Mouse (Mus musculus) gastrocnemius, postnatal 10 days (tissue): ENCODE data around the gene Pxk. TPM values are rescaled to one million over a fixed set of nuclear protein-coding genes. Genes with fewer than 3 reads are reported as not detected.

Experiments used
- DNase-seq: peaks from one replicate; pipeline ENCODE4 v3.0.0; 2021; ENCODE audit warnings: mixed read lengths
- total RNA-seq, 2 experiments: library from RNA; stranded (reverse); gene quantifications; 2 replicates each; pipeline ENCODE4 v1.2.3; 2021

Pxk gene
- total RNA-seq, 2 experiments from 2014 or later, result 12.4 to 15.2 TPM

DNA sequence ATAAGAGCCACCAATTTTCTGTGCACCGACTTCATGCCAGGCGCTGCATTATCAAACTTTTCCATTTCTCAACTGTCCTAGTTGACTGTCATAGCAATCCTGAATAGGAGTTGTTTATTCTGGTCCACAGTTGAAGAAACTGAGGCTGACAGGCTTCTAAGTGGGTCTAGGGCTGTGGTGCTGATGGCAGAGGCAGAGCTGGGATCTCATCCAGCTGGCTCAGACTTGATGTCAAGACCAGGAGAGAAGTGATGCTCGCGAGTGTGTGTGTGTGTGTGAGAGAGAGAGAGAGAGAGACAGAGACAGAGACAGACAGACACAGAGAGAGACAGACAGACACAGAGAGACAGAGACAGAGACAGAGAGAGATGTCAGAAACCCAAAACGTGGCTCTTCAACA, 102.8 kb downstream of the Pxk start:
- no peak for DNase-seq

DNA sequence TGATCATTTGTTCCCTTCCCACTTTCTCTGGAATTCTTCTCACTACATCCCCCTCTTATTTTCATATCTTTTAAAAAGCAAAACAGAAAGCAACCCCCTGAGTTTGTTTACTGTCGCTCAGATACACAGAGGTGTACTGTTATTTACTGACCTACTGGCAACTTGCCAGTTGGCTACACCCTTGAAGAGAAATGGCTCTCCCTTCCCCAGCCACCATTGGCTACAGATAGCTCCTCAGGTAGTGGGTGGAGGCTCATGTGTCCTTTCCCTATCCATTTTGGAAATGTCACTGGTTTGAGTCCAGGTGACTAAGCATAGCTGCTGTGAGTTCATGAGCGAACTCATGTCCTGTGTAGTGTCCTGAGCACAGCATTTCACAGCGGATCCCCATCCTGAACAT, 103.7 kb downstream of the Pxk start:
- DNase-seq, result no peak

DNA sequence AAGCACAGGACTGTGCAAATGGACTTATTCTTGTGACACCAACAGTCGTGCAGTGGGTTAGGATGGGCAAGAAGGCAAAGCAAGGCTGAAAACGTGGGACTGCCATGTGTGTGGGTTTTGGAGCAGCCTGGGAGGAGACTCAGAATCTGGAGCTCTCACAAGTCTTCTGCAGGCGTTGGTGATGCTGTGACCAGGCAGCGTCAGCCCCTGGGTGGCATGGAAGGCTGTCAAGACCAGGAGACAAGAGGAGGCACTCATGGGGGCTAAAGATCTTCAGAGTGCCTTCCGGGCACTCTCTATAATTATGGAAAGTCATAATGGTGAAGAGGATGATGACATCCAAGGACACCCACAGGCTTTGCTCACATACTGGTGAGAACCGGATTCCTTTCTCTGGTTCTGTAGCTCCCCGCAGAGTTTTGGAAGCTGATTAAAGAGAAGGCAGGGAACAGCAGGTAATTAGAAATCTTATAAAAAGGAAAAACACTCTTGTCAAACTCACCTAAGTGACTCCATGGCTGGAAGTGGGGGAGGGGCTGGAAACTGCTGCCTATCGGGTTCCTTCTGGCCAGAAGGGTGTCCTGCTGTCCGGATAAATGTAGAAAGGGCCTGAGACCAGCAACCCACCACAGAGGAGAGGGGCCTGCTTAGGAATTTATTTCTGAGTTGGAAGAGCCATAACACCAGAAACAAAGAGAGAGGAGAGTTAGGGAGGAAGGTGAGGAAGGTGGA, 108.3 kb downstream of the Pxk start:
- no peak for DNase-seq

DNA sequence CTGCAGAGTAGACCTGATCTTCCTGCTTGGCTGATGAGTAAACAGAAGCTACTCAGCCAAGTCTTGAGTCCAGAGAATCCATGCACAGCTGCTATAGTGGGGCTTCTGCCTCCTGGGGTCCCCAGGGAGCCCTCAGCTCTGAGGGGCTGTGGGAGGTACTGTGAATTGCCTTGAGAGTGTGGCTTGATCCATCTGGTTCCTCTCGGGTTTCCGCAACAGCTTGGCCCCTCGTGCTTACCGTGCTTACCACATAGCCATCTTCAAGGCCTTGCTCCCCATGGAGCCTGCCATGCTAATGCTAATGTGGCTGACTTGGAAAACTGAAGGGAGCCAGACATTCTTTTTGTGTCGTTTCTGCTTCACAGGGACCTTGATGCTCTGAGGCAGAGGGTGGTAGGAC, 109.1 kb downstream of the Pxk start:
- DNase-seq, result no peak

DNA sequence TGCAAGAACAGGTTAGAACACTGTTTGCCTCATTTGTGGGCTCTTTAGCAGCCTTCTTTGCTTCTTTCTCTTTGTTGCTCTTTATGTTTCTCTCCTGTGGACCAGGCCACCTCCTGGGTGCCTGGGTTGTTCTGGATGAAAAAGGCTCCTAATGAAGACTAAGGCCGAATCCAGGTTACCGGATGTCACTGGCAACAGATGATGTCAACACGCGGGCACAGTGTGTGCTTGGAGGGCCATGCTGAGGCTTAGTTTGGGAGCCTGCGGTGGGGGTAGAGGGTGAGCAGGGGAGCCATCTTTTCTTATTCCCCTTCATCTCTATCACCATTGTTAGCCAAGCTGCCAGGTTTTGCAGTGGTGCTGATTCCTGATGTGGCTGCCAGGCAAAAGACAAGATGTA, 109.5 kb downstream of the Pxk start:
- no peak for DNase-seq

DNA sequence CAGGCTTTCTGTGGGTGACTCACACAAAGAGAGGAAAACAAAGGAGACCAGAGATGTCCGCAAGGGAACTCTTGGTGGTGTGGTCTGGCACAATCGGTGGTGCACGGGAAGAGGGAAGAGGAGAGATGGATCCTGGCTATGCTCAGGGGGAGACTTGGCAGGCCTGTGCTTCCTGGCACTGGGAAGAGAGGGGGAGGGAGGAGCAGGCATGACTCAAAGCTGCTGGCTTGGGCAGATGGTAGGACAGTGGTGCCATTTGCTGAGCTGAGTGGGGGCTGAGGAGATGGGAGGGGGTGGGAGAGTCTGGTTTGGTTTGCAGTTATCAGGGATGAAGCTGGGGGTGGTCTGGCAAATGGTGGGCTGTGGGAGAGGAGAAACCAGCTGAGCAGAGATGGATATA, 110.9 kb downstream of the Pxk start:
- no peak for DNase-seq

DNA sequence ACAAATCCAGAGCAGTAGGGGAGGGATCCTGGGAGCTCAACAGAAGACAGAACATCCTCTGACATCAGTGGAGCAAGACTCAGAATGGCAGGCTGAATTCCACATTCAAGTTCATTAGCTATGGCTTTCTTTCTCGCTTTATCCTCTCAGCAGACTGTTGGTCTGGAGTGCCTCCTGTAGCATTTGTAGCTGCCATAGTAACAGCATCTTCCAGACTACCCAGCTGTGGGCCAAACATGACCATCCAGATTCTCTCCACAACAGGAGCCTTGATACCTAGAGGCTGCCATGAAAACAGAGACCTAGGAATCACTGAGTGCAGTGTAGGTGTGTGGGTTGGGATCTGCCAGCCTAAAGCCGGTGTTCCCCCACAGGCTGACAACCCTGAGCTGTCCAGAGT, 111.9 kb downstream of the Pxk start:
- DNase-seq, result no peak

DNA sequence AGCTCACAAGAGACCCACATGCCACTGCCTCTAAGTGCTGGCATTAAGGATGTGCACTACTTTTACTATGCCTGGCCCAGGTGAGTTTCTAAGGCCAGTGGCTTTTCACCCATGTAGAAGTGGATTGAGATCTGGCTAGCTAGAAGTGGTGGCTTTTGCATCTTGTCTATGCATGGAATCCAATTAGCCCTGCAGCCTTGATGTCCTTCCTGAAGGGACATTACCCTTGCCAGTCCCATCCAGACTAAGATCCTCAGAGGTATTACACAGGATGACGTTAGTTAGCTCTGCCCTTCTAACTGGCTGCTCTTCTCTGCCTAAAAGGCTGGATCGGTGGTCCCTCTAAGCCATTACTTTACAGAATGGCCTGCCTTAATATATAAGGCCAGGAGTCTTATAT, 115.0 kb downstream of the Pxk start:
- DNase-seq, result no peak

DNA sequence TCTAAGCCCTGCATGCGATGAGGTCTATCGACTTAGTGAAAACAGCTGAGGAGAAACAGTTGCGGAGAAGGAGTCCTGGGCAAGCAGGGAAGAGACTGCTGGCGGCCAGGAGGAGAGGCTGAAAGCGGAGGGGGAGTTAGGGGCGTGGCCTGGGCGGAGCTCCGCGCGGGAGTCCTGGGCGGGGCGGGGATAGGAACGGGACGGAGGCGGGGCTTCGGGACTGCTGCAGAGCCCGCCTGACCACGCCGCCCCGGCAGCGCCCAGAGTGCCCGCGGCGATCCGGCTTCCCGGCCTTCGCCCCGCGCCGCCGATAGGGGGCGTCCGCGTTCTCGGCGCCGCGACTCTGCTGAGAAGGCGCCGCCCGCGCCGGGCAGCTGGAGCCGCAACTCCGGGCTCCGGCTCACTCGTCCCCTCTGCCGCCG, 115.8 kb downstream of the Pxk start, which contains the start of gene Kctd6:
TSS of gene Kctd6 (plus strand) at position 338 of the 422 bp plus-strand sequence.
- DNase-seq, result peak; percentile 100

Other genes starting within 250 kb of the Pxk start
- gene Gm45521, start 140.9 kb upstream of the Pxk start, total RNA-seq, result not detected
- gene Dnase1l3, start 103.6 kb upstream of the Pxk start, total RNA-seq, result under 1 TPM; 0.05 to 0.11 TPM
- 1 to 10 TPM; 2.8 TPM for gene Abhd6, start 95.3 kb upstream of the Pxk start, total RNA-seq
- 10 to 100 TPM; 21.4 to 22.7 TPM for gene Rpp14, start 17.8 kb upstream of the Pxk start, total RNA-seq
- 100 to 1,000 TPM; 310 to 359 TPM for gene Pdhb, start 74.8 kb downstream of the Pxk start, total RNA-seq
- gene Kctd6, start 115.9 kb downstream of the Pxk start, total RNA-seq, result 1 to 10 TPM; 8.8 to 9.3 TPM
- under 1 TPM in 1 of 2 experiments, not detected in 1; 0.70 TPM for gene Acox2, start 161.1 kb downstream of the Pxk start, total RNA-seq
- gene Fam107a, start 219.8 kb downstream of the Pxk start, total RNA-seq, result 1 to 10 TPM; 1.7 to 4.4 TPM